Mouse (Mus musculus) stomach, embryonic 15.5 days (tissue): ENCODE data around the gene Gab3. TPM values are rescaled to one million over a fixed set of nuclear protein-coding genes. Genes with fewer than 3 reads are reported as not detected.
"Not testable (repeated sequence)": the region's sequence is repeated elsewhere in the genome, so short reads cannot be mapped to it uniquely, and the experiment has no call there.

Source experiments
- ATAC-seq: fragments of 200-750 bp; cut with Nextera tagmentation; 2 replicates; pipeline ENCODE4 v1.8.0; 2017; ENCODE audit warnings: low read depth, moderate number of reproducible peaks, moderate TSS enrichment; ENCODE audit not compliant: insufficient read depth, low FRiP score
- H3K27ac ChIP-seq: fragments of 300-500 bp; sonication (generic); 2 replicates; pipeline ENCODE4 v1.5.1; 2015; ENCODE audit warnings: mild to moderate bottlenecking, inconsistent platforms
- H3K27me3 ChIP-seq: fragments of 300-500 bp; sonication (generic); replicated peaks from 2 replicates; pipeline ENCODE4 v1.6.1; 2015; ENCODE audit warnings: inconsistent platforms
- H3K36me3 ChIP-seq: fragments of 300-500 bp; sonication (generic); 2 replicates; pipeline ENCODE4 v1.6.1; 2015; ENCODE audit warnings: inconsistent platforms
- H3K4me1 ChIP-seq: fragments of 300-500 bp; sonication (generic); 2 replicates; pipeline ENCODE4 v1.6.1; 2015; ENCODE audit warnings: inconsistent platforms
- H3K4me2 ChIP-seq: fragments of 300-500 bp; sonication (generic); 2 replicates; pipeline ENCODE4 v1.6.1; 2015; ENCODE audit warnings: mild to moderate bottlenecking, inconsistent platforms
- H3K4me3 ChIP-seq: fragments of 300-500 bp; sonication (generic); replicated peaks from 2 replicates; pipeline ENCODE4 v1.5.1; 2015; ENCODE audit warnings: inconsistent platforms
- H3K9ac ChIP-seq: fragments of 300-500 bp; sonication (generic); 2 replicates; pipeline ENCODE4 v1.6.1; 2015; ENCODE audit warnings: inconsistent platforms
- H3K9me3 ChIP-seq: fragments of 300-500 bp; sonication (generic); 2 replicates; pipeline ENCODE4 v1.6.1; 2016; ENCODE audit warnings: inconsistent platforms
- WGBS: fragments of 180-500 bp; shearing (Covaris S2); methylation state at CpG from one replicate; pipeline ENCODE4 v1.1.7; 2015; 5-methylcytosine and 5-hydroxymethylcytosine counted together
- polyA plus RNA-seq: library from polyadenylated mRNA; unstranded; fragments of >200 nt; fragmentation: Nextera tagmentation; extraction: Ambion mirVana; gene quantifications from 2 replicates; pipeline ENCODE4 v1.2.1, GENCODE M21; 2015

Gene Gab3
- polyA plus RNA-seq, 1 experiment from 2014 or later, result 2.7 TPM

DNA sequence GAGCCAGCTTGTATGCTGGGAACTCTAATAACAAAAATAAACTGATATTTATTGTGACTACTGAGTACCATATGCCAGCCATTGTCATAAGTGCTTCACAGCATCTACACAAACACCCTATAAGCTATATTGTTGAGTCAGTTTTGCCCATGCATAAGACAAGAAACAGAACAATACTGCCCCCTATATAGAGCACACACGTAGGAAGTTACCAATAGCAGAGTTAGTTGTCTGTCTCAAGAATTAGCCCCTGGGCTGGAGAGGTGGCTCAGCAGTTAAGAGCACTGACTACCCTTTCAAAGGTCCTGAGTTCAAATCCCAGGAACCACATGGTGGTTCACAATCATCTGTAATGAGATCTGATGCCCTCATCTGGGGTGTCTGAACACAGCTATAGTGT lies 396 bp upstream of the Gab3 start:
- 36% methylated on average over 1 of the region's 1 CpGs for WGBS
- no peaks in the 10 kb centered on the region for H3K4me1 ChIP-seq
- H3K4me3 ChIP-seq, result no peak overlapping the region
- H3K36me3 ChIP-seq, result no peaks in the 10 kb centered on the region
- H3K27me3 ChIP-seq, result no peaks in the 10 kb centered on the region
- no peak for ATAC-seq
- H3K9ac ChIP-seq, result no peak overlapping the region
- H3K9me3 ChIP-seq, result no peaks in the 10 kb centered on the region
- H3K4me2 ChIP-seq, result no peak overlapping the region
- H3K27ac ChIP-seq, result no peak overlapping the region

DNA sequence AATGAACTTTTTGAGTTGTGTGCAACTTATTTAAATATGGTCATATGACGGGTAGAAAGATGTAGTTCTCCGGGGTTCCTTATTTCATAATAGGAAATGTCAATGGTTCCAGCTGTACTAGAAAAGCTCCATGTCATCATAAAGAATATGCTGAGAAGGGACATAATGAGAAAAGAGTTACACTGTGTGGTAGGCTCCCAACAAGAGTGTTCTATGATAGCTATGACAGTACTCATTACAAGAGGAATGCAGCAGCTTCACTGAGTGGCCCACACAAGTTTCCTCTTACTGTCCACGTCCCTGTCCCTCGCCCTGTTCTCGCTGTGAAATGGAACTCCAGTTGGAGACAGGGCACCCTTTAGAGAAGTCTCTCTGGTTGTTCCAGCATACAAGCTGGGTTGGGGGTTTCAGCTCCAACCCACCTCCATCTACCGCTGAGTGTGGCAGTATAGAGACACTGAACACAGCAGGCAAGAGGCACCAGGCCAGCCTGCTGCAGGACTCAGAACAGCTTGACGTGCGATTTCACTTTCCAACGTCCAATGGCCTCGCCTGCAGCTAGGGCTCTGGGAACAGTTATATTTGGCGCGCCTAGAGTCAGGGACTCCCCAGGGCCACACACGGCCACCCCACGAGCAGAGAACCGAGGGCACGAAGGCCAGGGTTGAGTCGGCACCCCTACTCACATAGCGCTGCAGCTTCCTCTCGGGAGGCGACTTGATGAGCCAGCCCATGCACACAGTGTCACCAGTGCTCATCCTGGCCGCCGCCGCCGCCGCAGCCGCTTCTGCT lies 1.1 kb downstream of the Gab3 start:
- Histone ChIP-seq H3K4me2 (peak overlapping the region; percentile 62), H3K4me1 (no peaks in the 10 kb centered on the region), H3K4me3 (peak overlapping the region; percentile 50), H3K36me3 (no peaks in the 10 kb centered on the region), H3K9me3 (no peaks in the 10 kb centered on the region), H3K9ac (no peak overlapping the region), H3K27me3 (no peaks in the 10 kb centered on the region), H3K27ac (no peak overlapping the region; the same call in 1 of the 2 replicates)
- no peak; the same call in 1 of the 2 replicates for ATAC-seq
- 23% methylated on average over 26 of the region's 26 CpGs for WGBS

DNA sequence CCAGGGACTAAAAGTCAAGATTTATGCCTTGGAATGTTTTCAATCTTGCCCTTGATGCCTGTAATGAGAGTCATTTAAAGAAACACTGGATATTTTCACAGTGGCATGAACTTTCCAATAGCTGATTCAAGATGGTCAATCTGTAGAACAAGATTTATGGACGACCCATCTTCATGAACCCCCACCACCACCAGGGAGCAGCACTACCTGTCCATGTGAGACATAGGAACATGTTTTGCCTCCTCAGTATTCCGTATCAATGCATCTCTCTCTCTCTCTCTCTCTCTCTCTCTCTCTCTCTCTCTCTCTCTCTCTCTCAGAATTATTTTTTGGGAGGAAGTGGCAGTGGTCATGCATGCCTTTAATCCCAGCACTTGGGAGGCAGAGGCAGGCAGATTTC lies 2.9 kb downstream of the Gab3 start:
- Histone ChIP-seq H3K9me3 (no peaks in the 10 kb centered on the region), H3K4me2 (no peak overlapping the region), H3K36me3 (no peaks in the 10 kb centered on the region), H3K4me3 (no peak overlapping the region), H3K27me3 (no peaks in the 10 kb centered on the region), H3K4me1 (no peaks in the 10 kb centered on the region), H3K9ac (no peak overlapping the region), H3K27ac (no peak overlapping the region)
- ATAC-seq, result no peak
- WGBS, result 63% methylated on average over 2 of the region's 2 CpGs

DNA sequence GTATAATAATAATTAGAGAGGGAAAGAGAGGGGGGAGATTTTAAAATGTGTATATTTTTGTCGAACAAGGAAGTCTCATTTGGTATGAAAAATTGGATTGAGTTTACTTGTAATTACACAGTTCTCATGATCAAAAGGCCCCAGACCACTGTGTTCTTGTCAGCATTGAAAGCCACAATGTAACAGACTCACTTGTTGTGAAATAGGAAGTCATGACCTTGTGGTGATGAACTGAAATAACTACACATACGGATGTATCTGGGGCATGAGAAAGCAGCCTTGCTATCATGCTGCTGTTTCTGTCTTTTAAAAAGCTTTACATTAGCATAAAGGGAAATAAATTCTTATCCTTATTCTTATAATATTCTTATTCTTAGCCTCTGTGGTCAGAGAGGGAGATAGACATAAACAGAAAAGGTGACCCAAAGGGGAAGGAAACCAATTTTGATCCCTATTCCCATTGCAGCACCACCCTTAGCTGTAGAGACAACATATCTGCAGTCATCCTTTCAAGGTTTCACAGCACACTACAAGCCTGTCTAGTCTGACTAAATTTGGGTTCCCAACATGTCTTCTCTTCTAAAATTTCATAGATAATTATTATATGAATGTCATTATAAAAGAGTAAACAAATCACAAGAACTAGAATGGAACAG lies 29.0 kb downstream of the Gab3 start:
- H3K9me3 ChIP-seq, result no peaks in the 10 kb centered on the region
- no peak overlapping the region for H3K4me3 ChIP-seq
- WGBS, result 65% methylated on average over 2 of the region's 2 CpGs
- no peak overlapping the region for H3K27ac ChIP-seq
- no peaks in the 10 kb centered on the region for H3K27me3 ChIP-seq
- no peak overlapping the region for H3K9ac ChIP-seq
- no peak overlapping the region for H3K4me2 ChIP-seq
- H3K36me3 ChIP-seq, result no peaks in the 10 kb centered on the region
- ATAC-seq, result no peak
- no peaks in the 10 kb centered on the region for H3K4me1 ChIP-seq

DNA sequence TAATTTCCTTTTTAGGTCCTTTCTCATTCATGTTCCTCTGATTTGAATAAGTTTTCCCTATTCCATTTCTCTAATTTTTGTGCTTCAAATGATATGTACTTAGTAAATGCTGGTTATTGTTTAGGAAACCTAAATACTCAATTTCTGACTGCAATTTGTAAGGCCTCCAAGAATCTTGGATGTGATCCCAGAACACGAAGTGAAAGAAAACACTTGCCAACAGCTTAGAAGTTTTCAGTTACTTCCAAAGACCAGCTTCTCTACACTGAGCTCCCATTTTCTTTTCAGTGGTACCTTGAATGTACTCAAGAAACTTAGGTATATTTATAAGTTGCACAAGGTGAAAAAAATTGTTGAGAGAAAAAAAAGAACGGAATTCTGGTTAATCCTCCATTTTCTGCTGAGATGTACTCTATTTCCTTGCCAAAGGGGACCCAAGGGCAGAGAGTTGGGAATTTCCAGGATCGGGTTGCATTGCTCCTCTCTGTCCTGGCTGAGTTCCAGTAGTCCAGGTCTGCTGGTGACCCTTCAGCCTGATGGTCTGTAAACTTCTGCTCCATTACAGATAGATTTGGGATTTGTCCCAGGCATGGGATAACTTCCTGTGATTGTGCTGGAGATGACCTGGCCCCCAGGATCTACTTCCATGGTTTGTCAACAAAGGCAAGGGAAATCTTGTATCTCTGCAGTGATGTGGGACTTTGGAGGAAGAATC lies 38.2 kb downstream of the Gab3 start:
- Histone ChIP-seq H3K27me3 (no peaks in the 10 kb centered on the region), H3K4me3 (no peak overlapping the region), H3K27ac (0 out of 2 replicates have a peak overlapping the region, but pooled peaks have one; percentile 31), H3K9me3 (no peaks in the 10 kb centered on the region), H3K4me2 (no peak overlapping the region), H3K9ac (no peak overlapping the region), H3K4me1 (no peaks in the 10 kb centered on the region), H3K36me3 (no peaks in the 10 kb centered on the region)
- WGBS, result 38% methylated on average over 3 of the region's 3 CpGs
- no peak for ATAC-seq

DNA sequence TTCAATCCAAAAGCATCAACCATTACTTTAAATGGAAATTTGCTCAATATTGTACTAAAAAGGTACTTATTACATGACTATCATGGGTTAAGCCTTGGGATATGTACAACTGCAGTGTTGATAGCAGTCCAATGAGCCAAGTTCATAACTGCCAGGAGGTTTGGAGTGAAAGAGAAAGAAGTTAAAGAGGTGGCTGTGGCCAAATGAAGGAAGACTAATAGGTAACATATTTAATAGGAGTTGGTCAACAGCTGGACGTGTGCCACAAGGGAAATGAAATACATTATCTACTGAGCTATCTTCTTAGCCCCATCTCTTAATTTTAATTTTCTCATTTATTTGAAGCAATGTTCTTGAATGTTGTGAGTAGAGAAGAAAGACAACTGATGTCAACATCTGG lies 39.3 kb downstream of the Gab3 start:
- H3K4me1 ChIP-seq, result no peaks in the 10 kb centered on the region
- H3K27me3 ChIP-seq, result no peaks in the 10 kb centered on the region
- no peak overlapping the region for H3K4me2 ChIP-seq
- no peak overlapping the region for H3K4me3 ChIP-seq
- ATAC-seq, result no peak
- 70% methylated on average over 1 of the region's 1 CpGs for WGBS
- H3K9ac ChIP-seq, result no peak overlapping the region
- no peaks in the 10 kb centered on the region for H3K9me3 ChIP-seq
- no peak overlapping the region for H3K27ac ChIP-seq
- no peaks in the 10 kb centered on the region for H3K36me3 ChIP-seq

DNA sequence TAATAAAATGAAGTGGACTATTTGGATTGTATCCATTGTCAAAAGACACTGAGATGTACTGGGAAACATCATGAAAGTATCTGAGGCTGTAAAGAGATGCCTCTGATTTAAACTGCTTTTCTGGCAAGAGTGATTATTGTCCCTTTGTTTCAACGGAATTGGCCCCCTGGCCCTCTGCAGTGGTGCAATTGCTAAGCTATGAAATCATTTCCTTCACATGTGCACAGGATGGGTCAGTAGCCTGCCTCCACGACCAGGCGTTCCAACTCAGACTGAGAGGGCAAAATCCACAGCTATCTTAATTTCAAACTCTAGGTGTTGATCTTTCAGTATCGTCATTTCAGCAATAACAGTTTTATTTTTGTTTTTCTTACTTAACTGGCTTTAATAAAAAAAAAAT lies 40.7 kb downstream of the Gab3 start:
- Histone ChIP-seq H3K9ac (no peak overlapping the region), H3K27me3 (no peaks in the 10 kb centered on the region), H3K4me3 (no peak overlapping the region), H3K36me3 (no peaks in the 10 kb centered on the region), H3K27ac (no peak overlapping the region), H3K4me2 (no peak overlapping the region), H3K9me3 (no peaks in the 10 kb centered on the region), H3K4me1 (no peaks in the 10 kb centered on the region)
- WGBS, result 60% methylated on average over 4 of the region's 4 CpGs
- no peak for ATAC-seq

DNA sequence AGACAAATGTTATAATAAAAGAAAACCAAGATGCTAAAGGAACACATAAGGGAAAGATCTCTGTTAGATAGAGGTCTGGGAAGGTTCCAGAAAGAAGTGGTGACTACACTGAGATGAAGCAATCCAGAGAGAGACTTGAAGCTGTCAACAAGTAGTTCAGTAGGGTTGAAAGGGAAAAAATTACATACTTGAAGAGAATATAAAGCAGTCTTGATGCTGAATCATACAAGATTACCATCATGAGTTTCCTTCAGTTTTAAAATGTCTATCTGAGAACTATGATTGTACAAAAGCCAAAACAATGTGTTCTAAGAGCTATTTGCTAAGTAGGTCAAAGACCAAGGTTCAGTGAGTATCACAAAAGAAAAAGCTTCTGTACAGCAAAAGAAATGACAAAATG lies 48.6 kb downstream of the Gab3 start:
- Histone ChIP-seq H3K9ac (no peak overlapping the region), H3K36me3 (no peaks in the 10 kb centered on the region), H3K4me2 (no peak overlapping the region), H3K4me1 (no peaks in the 10 kb centered on the region), H3K27me3 (no peaks in the 10 kb centered on the region), H3K4me3 (no peak overlapping the region), H3K9me3 (no peaks in the 10 kb centered on the region), H3K27ac (no peak overlapping the region)
- no peak for ATAC-seq

DNA sequence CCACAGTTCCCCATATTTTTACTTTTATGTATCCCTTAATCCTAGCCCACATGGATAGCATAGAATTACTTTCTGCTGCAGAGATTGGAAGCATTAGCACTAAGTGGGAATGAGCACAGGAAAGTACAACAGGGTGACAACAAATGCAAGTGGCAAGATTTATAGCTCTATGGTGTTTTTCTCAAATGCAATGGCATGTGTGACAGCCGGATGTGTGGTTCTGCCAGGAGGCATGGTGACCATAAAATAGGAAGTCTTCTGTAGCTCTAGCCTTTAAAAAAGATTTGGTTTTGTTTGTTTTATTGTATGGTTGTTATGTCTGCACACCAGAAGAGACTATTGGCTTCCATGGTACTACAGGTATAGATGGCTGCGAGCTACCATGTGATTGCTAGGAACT lies 50.1 kb downstream of the Gab3 start:
- Histone ChIP-seq H3K9ac (no peak overlapping the region), H3K36me3 (no peaks in the 10 kb centered on the region), H3K27me3 (no peaks in the 10 kb centered on the region), H3K9me3 (no peaks in the 10 kb centered on the region), H3K4me3 (no peak overlapping the region), H3K4me2 (no peak overlapping the region), H3K27ac (no peak overlapping the region), H3K4me1 (no peaks in the 10 kb centered on the region)
- 85% methylated on average over 2 of the region's 2 CpGs for WGBS
- no peak for ATAC-seq

DNA sequence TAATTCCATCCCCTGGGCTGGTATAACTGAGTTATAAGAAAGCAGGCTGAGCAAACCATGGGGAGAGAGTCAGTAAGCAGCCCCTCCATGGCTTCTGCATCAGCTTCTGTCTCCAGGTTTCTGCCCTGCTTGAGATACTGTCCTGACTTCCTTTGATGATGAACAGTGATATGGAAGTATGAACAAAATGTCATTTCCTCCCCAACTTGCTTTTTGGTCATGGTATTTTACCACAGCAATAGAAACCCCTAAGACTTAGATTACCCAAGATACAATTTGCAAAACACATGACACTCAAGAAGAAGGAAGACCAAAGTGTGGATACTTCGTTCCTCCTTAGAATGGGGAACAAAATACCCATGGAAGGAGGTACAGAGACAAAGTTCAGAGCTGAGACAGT lies 51.2 kb downstream of the Gab3 start:
- 69% methylated on average over 1 of the region's 1 CpGs for WGBS
- H3K4me2 ChIP-seq, H3K9me3 ChIP-seq, H3K9ac ChIP-seq, H3K36me3 ChIP-seq, H3K4me3 ChIP-seq, ATAC-seq, H3K4me1 ChIP-seq, H3K27me3 ChIP-seq, H3K27ac ChIP-seq: not testable (repeated sequence)

DNA sequence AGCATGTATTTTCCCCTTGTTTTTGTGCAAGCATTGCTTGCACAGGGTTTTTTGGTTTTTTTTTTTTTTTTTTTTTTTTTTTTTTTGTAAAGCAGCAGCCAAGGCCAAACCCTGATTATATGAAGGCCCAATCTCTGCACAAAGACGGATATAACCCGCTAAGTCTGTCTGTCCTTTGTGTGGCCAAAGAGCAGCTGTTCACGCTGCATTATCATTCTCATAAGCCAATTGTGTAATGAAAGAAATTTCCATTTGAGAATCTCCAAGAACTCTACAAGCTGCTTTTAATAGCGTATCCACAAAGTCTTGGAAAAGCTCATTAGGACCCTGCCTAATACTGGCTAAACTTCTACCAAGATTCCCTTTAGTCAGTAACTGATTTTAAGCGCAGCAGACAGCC lies 101.5 kb downstream of the Gab3 start:
- no peaks in the 10 kb centered on the region for H3K9me3 ChIP-seq
- H3K4me3 ChIP-seq, result no peak overlapping the region
- no peak overlapping the region for H3K27ac ChIP-seq
- no peak overlapping the region for H3K4me2 ChIP-seq
- no peaks in the 10 kb centered on the region for H3K27me3 ChIP-seq
- no peak for ATAC-seq
- no peak overlapping the region for H3K9ac ChIP-seq
- no peaks in the 10 kb centered on the region for H3K4me1 ChIP-seq
- WGBS, result 83% methylated on average over 5 of the region's 5 CpGs
- no peaks in the 10 kb centered on the region for H3K36me3 ChIP-seq

DNA sequence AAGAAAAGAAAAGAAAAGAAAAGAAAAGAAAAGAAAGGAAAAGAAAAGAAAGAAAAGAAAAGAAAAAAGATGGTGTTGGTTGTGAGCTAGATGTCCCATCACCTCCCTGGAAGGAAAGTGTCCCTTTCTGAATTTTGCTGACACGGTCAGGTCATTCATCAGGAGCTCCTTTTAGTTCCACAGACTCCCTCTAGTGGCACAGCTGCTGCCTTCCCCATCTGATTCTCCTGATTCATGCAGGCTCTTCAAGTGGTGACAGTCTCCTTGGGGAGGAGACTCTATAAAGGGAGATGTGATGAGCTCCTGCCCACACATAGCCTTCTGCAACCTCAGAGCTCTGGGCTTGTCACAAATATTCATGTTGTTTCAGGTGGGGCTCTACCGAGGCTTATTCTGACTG lies 122.4 kb downstream of the Gab3 start:
- H3K27me3 ChIP-seq, H3K9me3 ChIP-seq, H3K27ac ChIP-seq, ATAC-seq, H3K9ac ChIP-seq, H3K4me2 ChIP-seq, H3K4me1 ChIP-seq, H3K36me3 ChIP-seq, H3K4me3 ChIP-seq: not testable (repeated sequence)
- 22% methylated on average over 1 of the region's 2 CpGs for WGBS
